Mouse (Mus musculus): ENCODE measurements around the gene Tap1.
"Not testable (repeated sequence)": the region's sequence is repeated elsewhere in the genome, so short reads cannot be mapped to it uniquely, and the experiment has no call there.

The Tap1 gene

GRCm38 (mm10) chr17:34232021-34232420 is 44.7 kb downstream of the Tap1 start:
- not testable (repeated sequence) for DNase-seq (ENCODE audit: low spot score)

GRCm38 (mm10) chr17:34234926-34235325 is 47.6 kb downstream of the Tap1 start:
- DNase-seq (ENCODE audit: low spot score) = peak; percentile 80

- peak; percentile 79 for DNase-seq (ENCODE audit: low spot score)
These were observed 49.3 kb downstream of the Tap1 start for GRCm38 (mm10) chr17:34236691-34237090.

GRCm38 (mm10) chr17:34237741-34238140 is 50.4 kb downstream of the Tap1 start:
- DNase-seq (ENCODE audit: low spot score) = no peak

- DNase-seq (ENCODE audit: low spot score) = peak; percentile 68
These were observed 51.4 kb downstream of the Tap1 start, which contains the start of gene H2-Ob for GRCm38 (mm10) chr17:34238706-34239105. TSS of gene H2-Ob (plus strand) at chr17:34238903.

- DNase-seq (ENCODE audit: low spot score) = no peak
These were observed 52.3 kb downstream of the Tap1 start for GRCm38 (mm10) chr17:34239601-34240041.

GRCm38 (mm10) chr17:34240366-34240765 is 53.0 kb downstream of the Tap1 start:
- DNase-seq (ENCODE audit: low spot score) = no peak

GRCm38 (mm10) chr17:34240916-34241315 is 53.6 kb downstream of the Tap1 start:
- DNase-seq (ENCODE audit: low spot score) = no peak

- no peak for DNase-seq (ENCODE audit: low spot score)
These were observed 57.3 kb downstream of the Tap1 start for GRCm38 (mm10) chr17:34244656-34245055.

Measured in adipocyte (in vitro differentiated cells).